Mouse (Mus musculus) cerebellum, adult 11 months (tissue): ENCODE measurements at regions not wholly inside any gene's neighbourhood (a gene's known extent, or its start where the extent isn't known, plus 50 kb on each side); places are given as distances from the start of the nearest gene placed in this dataset.

Experiments used
- DNase-seq: peaks from one replicate; pipeline ENCODE4 v3.0.0; 2022

DNA sequence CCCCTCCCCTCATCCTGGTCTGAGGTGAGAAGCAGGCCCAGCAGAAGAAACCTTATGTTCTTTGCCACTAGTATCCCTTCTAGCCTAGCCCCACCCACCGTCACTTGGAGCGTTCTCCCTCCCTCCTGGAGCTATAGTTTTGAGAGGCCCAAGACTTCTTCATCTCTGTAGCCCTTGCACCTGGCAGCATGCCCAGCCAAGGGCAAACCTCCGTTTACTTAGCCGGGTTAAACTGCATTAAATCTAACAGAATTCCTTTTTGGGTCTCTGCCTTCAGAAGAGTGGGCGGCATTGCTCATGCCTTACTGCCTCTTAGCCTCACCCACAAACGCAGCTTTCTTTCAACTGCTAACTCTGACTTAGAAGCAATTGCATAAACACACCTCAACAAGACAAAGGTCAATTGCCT lies 85.3 kb upstream of the Arntl start:
- DNase-seq, result no peak

- DNase-seq, result no peak
Measured at GRCm38 (mm10) chr7:113126010-113126409, 81.3 kb upstream of the Arntl start.

DNA sequence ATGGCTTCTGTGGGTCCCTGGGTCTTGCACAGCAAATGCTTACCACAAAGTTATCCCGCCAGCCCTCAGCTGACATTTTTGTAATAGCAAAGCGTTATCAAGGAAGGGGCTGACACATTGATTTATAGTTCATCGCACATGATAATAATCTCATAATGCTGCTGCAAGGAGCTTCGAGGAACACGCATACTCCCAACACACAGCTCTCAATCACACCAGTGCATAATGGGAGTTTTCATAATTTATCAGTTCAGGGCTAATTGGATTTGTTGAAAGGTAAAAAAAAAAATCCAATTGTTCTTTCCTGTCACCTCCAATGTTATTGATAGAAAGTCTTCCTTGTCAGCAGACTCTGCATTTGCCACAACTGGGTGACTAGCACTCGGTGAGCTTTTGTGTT lies 76.7 kb upstream of the Arntl start:
- DNase-seq, result no peak

GRCm38 (mm10) chr7:113131945-113132538 lies 75.2 kb upstream of the Arntl start:
- peak; percentile 74 for DNase-seq

DNA sequence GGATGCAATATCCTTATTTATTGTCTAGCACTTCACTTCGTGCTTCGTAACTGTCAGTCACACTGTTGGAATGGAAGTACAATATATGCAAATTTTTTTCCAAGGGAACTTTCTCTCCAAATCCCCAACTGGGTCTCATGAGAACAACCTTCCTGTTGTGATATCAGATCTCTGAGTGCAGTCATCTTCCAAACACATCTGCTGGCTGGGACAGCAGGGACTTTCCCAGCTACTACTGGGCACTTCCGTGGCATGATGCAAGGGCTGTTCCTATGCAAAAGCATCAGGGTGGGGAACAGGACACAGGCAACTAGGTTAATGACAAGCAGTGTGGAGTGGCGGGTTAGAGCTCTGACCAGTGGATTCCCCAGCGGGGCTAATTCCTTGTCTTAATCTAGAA lies 73.4 kb upstream of the Arntl start:
- DNase-seq, result no peak

DNA sequence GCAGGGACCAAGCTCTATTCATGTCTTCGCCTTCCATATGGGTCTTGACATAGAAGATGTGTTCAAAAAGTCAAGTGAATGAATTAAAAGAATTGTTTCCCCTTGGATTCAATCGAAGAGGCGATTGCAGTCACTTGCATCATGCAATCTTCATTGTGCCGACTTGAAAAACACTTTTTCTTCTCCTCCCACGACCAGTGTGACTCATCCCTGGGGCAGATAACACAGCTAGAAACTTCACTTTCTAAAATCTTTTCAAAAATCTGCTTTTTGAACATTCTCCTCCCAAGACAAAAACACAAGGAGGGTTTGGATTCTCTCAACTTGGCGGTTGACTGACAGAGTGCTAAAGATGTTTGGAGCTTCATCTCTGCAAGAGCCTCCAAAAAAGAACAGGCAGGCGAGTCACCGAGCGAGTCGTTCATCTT lies 67.2 kb upstream of the Arntl start:
- DNase-seq, result no peak

GRCm38 (mm10) chr7:113141846-113142683 lies 65.2 kb upstream of the Arntl start:
- DNase-seq, result no peak

DNA sequence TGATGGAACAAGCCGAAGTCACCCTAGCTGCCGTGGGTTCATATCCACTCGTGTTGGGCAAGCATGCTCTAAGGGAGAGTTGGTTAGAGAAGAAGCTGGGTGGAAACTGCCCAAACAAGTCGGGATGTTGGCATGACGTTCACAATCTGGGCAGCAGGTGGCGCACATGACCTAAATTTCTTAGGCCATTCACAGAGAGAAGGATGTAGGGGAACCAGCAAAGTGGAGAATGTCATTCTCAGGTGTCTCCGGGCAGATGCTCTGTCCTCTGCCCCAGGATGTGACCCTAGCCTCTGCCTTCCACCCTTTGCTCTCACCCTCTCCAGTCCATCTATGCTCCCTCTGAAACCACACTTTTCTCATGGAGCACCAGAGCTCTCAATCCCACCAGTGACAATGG lies 63.7 kb upstream of the Arntl start:
- peak; percentile 82 for DNase-seq

DNA sequence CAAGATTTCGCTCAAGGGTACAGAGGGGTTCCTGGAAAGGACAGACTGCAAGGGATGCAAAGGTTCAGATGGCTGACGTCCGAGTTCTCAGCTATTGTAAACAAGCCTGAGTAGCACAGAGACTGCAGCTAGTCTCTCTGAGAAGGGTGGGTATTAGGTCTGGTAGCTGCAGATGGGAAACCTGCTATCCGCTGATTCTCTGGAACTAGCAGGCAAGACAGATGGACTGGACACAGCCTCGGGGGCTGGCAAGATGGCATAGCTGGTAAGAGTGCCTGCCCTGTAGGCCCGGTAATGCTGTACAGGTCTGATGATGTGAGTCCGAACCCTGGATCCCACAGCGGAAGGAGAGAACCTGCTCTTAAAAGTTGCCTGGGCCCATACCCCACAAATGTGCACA lies 62.2 kb upstream of the Arntl start:
- DNase-seq, result no peak

- no peak for DNase-seq
Measured at GRCm38 (mm10) chr7:113146108-113146507, 61.2 kb upstream of the Arntl start.

- no peak for DNase-seq
Measured at GRCm38 (mm10) chr7:113146526-113146925, 60.7 kb upstream of the Arntl start.

DNA sequence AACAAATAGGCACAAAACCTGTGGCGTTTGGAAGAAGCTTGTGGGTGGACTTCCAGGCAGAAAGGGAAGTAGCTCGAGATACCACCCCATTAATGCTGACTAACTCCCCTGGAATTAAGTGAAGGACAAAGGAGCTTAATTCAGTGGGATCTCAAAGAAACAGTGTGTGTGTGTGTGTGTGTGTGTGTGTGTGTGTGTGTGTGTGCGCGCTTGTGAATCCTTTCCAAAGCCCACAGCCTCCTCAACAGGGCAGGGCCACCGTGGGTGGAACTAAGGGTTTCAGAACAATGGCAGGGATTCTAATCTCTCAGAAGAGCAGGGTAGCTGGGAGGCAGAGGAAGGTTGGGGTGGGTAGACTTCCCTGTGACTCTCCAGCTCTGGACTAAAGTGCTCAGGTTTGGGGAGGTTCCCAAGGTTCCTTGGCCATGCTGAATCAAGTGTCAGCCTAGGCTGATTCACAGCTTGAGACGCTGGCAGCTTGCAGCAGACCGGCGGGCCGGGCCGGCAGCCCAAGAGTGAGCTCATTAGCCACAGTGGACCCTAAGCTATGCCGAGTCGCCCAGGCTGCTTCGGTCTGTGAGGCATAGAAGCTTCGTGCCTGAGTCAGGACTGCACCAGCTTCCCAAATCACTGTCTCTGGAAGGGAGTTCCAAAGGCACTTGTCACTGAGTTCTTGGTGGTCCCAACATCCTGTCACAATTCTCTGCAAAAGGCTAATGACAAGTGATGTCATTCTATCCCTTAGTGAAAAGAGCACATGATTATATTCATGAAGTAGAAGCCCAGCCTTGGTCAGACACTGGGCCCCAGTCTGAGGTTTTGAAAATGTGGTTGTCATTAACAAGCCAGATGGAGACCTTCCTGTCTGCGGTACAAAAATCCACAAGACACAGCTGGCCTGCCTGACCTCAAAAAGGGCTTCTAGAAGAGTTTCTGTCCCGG lies 59.6 kb upstream of the Arntl start:
- DNase-seq, result peak; percentile 53

DNA sequence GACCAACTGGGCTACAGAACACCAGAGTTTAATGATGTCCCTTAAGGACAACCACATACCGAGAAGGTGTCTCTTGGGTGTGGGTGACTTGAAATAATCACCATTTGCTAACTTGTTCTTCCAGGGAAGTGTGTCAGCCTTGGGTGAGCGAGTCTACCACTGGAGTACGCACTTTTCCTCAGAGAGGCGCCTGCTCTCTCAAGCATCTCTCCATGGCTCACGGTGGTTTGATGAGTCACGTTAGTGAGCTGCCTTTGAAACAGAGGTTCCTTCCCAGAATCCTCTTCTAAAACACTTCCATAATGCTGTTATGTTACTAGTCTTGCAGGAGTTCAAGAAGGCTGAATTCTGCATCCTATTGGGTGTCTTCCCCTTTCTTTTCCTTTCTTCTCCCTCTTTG lies 58.6 kb upstream of the Arntl start:
- DNase-seq, result no peak

DNA sequence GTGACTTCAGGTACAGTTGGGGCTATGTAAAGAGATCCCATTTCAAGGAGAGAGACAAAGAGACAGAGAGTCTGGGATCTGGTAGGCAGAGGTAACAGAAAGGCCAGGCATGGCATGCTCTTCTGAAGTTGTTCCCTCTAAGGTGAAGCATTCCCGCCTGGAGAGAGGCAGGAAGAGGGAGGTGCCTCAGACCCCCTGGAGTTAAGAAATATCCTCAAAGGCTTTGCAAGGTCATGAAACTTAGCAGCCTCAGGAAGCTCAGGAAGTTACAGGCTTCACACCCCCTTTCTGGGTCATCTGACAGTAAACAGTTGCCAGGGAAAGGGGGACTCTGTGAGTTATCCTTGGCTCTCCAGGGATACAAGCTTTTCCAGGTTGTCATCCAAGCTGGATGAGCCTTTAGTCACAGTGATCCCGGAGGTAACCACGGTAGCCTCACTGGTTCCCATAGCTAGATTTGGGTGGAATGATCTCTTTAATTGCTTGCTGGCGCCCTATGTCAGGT lies 57.2 kb upstream of the Arntl start:
- no peak for DNase-seq

GRCm38 (mm10) chr7:113150789-113151188 lies 56.5 kb upstream of the Arntl start:
- DNase-seq, result no peak

GRCm38 (mm10) chr7:113151499-113151898 lies 55.8 kb upstream of the Arntl start:
- no peak for DNase-seq

GRCm38 (mm10) chr7:113153386-113153785 lies 53.9 kb upstream of the Arntl start:
- no peak for DNase-seq

GRCm38 (mm10) chr7:113154066-113154465 lies 53.2 kb upstream of the Arntl start:
- no peak for DNase-seq

DNA sequence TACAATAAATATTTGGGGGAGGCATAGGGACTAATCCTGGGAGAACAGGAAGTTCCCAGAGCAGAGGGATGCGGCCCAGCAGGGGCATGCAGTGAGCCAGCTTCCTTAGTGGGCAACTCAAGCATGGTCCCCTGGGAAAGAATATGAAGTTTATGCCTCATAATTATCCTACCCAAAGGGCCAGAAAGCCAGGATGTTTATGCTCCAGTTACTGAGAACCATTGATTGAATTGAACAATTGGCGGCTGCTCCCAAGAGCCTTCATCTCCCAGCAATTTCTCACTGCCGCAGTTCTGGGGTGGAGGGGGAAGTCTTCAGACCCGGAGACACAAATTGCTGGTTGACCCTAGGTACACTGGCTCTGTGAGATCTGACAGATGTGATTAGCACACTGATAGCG lies 50.9 kb upstream of the Arntl start:
- no peak for DNase-seq

DNA sequence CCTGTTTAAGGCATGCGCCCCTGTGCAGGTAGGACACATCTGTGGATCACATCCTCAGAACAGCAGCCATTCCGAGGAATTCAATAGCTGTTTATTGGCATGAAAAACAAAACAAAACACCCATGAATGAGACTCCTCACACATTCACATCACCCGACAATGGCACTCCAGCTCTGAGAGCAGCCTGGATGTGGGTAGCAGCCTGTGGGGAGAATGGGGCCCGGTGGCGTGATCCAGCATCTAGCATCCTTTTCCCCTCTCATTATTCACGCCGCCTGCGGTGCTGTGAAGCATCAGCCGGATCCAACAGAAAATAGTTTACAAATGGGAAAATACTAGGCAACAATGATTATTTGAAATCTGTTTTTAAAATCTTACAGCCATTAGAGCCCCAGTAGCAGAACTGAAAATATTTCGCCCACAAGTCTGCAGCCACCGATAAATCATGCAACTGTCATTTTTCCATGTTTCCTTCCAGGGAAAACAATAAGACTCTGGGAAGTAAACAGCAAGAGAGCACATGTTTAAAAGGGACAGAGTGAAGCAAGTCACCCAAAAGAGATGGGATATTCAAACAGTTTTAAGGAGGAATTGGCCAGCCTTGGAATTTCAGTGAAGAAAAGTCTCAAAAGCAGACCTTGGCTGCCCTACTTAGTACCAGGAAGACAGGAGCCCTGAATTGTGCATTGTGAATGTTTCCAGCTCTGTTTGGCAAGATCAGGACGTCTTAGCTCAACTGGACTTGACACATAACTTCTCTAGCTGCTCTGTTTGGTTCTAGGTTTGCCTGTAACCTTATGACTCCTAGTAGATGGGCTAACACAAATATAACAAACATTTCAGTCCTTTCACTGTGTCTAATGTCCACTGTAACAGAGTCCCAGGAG lies 50.2 kb upstream of the Arntl start:
- no peak for DNase-seq
